Mouse (Mus musculus): ENCODE measurements at regions not wholly inside any gene's neighbourhood (a gene's known extent, or its start where the extent isn't known, plus 50 kb on each side); places are given as distances from the start of the nearest gene placed in this dataset.
"Not testable (repeated sequence)": the region's sequence is repeated elsewhere in the genome, so short reads cannot be mapped to it uniquely, and the experiment has no call there.

- Histone ChIP-seq H3K27ac (ENCODE audit: insufficient read depth, low read depth, low read length, poor library complexity, severe bottlenecking) (no peak overlapping the region), H3K9ac (ENCODE audit: insufficient read depth, low read depth, low read length, poor library complexity, severe bottlenecking) (no peak overlapping the region), H3K9me3 (ENCODE audit: control insufficient read depth, insufficient read depth, low read depth, low read length) (no peaks in the 10 kb centered on the region), H3K4me1 (ENCODE audit: control insufficient read depth in 2 of 2, insufficient read depth in 2 of 2, low read length in 2 of 2, poor library complexity in 1 of 2) (peaks cover 2 to 5% of the 10 kb centered on the region in 2 experiments; a peak in 2 of 4 replicates), H3K36me3 (ENCODE audit: control insufficient read depth, insufficient read depth, low read length, poor library complexity, severe bottlenecking) (no peaks in the 10 kb centered on the region), H3K4me3 (ENCODE audit: insufficient read depth in 1 of 2, low read depth in 1 of 2, low read length in 2 of 2, poor library complexity in 1 of 2, severe bottlenecking in 1 of 2) (no peak overlapping the region)
- in situ Hi-C loops (cut with MboI; ENCODE audit: low sequenced_read_pairs in 2 of 2, unreplicated experiment in 2 of 2), result no loop called here
- TF ChIP-seq ZNF384 (IDR thresholded peaks at IDR 0.05; ENCODE audit: low read depth, low read length) (no peak), ZC3H11A (IDR thresholded peaks at IDR 0.05; ENCODE audit: borderline replicate concordance, low read depth, low read length) (no peak), MAFK (IDR thresholded peaks at IDR 0.05; ENCODE audit: insufficient read depth, low read depth, low read length) (no peak), CHD2 (IDR thresholded peaks at IDR 0.05; ENCODE audit: low read depth, low read length) (no peak), HCFC1 (IDR thresholded peaks at IDR 0.05; ENCODE audit: borderline replicate concordance, insufficient read depth, low read length) (no peak)
- DNase-seq (ENCODE audit: low read depth, low spot score), result no peak
These were observed 50.6 kb upstream of the Ppp1r12a start for GRCm38 (mm10) chr10:108111398-108111797.

- DNase-seq (ENCODE audit: low read depth, low spot score), result no peak
- peaks cover 2 to 5% of the 10 kb centered on the region in 2 experiments; a peak in 2 of 4 replicates for H3K4me1 ChIP-seq (ENCODE audit: control insufficient read depth in 2 of 2, insufficient read depth in 2 of 2, low read length in 2 of 2, poor library complexity in 1 of 2)
- H3K36me3 ChIP-seq (ENCODE audit: control insufficient read depth, insufficient read depth, low read length, poor library complexity, severe bottlenecking), result no peaks in the 10 kb centered on the region
- in situ Hi-C loops (cut with MboI; ENCODE audit: low sequenced_read_pairs in 2 of 2, unreplicated experiment in 2 of 2), result no loop called here
- H3K27ac ChIP-seq (ENCODE audit: insufficient read depth, low read depth, low read length, poor library complexity, severe bottlenecking), result no peak overlapping the region
- no peak overlapping the region for H3K9ac ChIP-seq (ENCODE audit: insufficient read depth, low read depth, low read length, poor library complexity, severe bottlenecking)
- H3K4me3 ChIP-seq (ENCODE audit: insufficient read depth in 1 of 2, low read depth in 1 of 2, low read length in 2 of 2, poor library complexity in 1 of 2, severe bottlenecking in 1 of 2), result no peak overlapping the region
- TF ChIP-seq ZC3H11A (IDR thresholded peaks at IDR 0.05; ENCODE audit: borderline replicate concordance, low read depth, low read length), result no peak
- TF ChIP-seq MAFK (IDR thresholded peaks at IDR 0.05; ENCODE audit: insufficient read depth, low read depth, low read length), result no peak
- TF ChIP-seq CHD2 (IDR thresholded peaks at IDR 0.05; ENCODE audit: low read depth, low read length), result no peak
- TF ChIP-seq HCFC1 (IDR thresholded peaks at IDR 0.05; ENCODE audit: borderline replicate concordance, insufficient read depth, low read length), result no peak
- no peaks in the 10 kb centered on the region for H3K9me3 ChIP-seq (ENCODE audit: control insufficient read depth, insufficient read depth, low read depth, low read length)
These were observed 51.1 kb upstream of the Ppp1r12a start for GRCm38 (mm10) chr10:108110891-108111290.

GRCm38 (mm10) chr10:108110197-108110596 is 51.8 kb upstream of the Ppp1r12a start:
- no peak for DNase-seq (ENCODE audit: low read depth, low spot score)

GRCm38 (mm10) chr10:108108500-108108899 is 53.5 kb upstream of the Ppp1r12a start:
- H3K9me3 ChIP-seq (ENCODE audit: control insufficient read depth, insufficient read depth, low read depth, low read length); H3K4me1 ChIP-seq (ENCODE audit: control insufficient read depth in 2 of 2, insufficient read depth in 2 of 2, low read length in 2 of 2, poor library complexity in 1 of 2); in situ Hi-C loops (cut with MboI; ENCODE audit: low sequenced_read_pairs in 2 of 2, unreplicated experiment in 2 of 2); DNase-seq (ENCODE audit: low read depth, low spot score); H3K36me3 ChIP-seq (ENCODE audit: control insufficient read depth, insufficient read depth, low read length, poor library complexity, severe bottlenecking); H3K27ac ChIP-seq (ENCODE audit: insufficient read depth, low read depth, low read length, poor library complexity, severe bottlenecking); H3K4me3 ChIP-seq (ENCODE audit: insufficient read depth in 1 of 2, low read depth in 1 of 2, low read length in 2 of 2, poor library complexity in 1 of 2, severe bottlenecking in 1 of 2); H3K9ac ChIP-seq (ENCODE audit: insufficient read depth, low read depth, low read length, poor library complexity, severe bottlenecking): not testable (repeated sequence)

More at GRCm38 (mm10) chr10:108110197-108110596, 51.8 kb upstream of the Ppp1r12a start:
- Histone ChIP-seq H3K4me1 (ENCODE audit: control insufficient read depth in 2 of 2, insufficient read depth in 2 of 2, low read length in 2 of 2, poor library complexity in 1 of 2) (peaks cover 2 to 5% of the 10 kb centered on the region in 2 experiments; a peak in 2 of 4 replicates), H3K9ac (ENCODE audit: insufficient read depth, low read depth, low read length, poor library complexity, severe bottlenecking) (no peak overlapping the region), H3K4me3 (ENCODE audit: insufficient read depth in 1 of 2, low read depth in 1 of 2, low read length in 2 of 2, poor library complexity in 1 of 2, severe bottlenecking in 1 of 2) (no peak overlapping the region), H3K9me3 (ENCODE audit: control insufficient read depth, insufficient read depth, low read depth, low read length) (no peaks in the 10 kb centered on the region), H3K36me3 (ENCODE audit: control insufficient read depth, insufficient read depth, low read length, poor library complexity, severe bottlenecking) (no peaks in the 10 kb centered on the region), H3K27ac (ENCODE audit: insufficient read depth, low read depth, low read length, poor library complexity, severe bottlenecking) (no peak overlapping the region)
- TF ChIP-seq HCFC1 (IDR thresholded peaks at IDR 0.05; ENCODE audit: borderline replicate concordance, insufficient read depth, low read length) (no peak), ZC3H11A (IDR thresholded peaks at IDR 0.05; ENCODE audit: borderline replicate concordance, low read depth, low read length) (no peak)
- in situ Hi-C loops (cut with MboI; ENCODE audit: low sequenced_read_pairs in 2 of 2, unreplicated experiment in 2 of 2), result no loop called here

- Histone ChIP-seq H3K27ac (ENCODE audit: insufficient read depth, low read depth, low read length, poor library complexity, severe bottlenecking) (no peak overlapping the region), H3K9ac (ENCODE audit: insufficient read depth, low read depth, low read length, poor library complexity, severe bottlenecking) (no peak overlapping the region), H3K4me3 (ENCODE audit: insufficient read depth in 1 of 2, low read depth in 1 of 2, low read length in 2 of 2, poor library complexity in 1 of 2, severe bottlenecking in 1 of 2) (no peak overlapping the region), H3K4me1 (ENCODE audit: control insufficient read depth in 2 of 2, insufficient read depth in 2 of 2, low read length in 2 of 2, poor library complexity in 1 of 2) (no peaks in the 10 kb centered on the region), H3K9me3 (ENCODE audit: control insufficient read depth, insufficient read depth, low read depth, low read length) (no peaks in the 10 kb centered on the region), H3K36me3 (ENCODE audit: control insufficient read depth, insufficient read depth, low read length, poor library complexity, severe bottlenecking) (no peaks in the 10 kb centered on the region)
- in situ Hi-C loops (cut with MboI; ENCODE audit: low sequenced_read_pairs in 2 of 2, unreplicated experiment in 2 of 2), result no loop called here
- TF ChIP-seq MAFK (IDR thresholded peaks at IDR 0.05; ENCODE audit: insufficient read depth, low read depth, low read length) (no peak), HCFC1 (IDR thresholded peaks at IDR 0.05; ENCODE audit: borderline replicate concordance, insufficient read depth, low read length) (no peak), CHD2 (IDR thresholded peaks at IDR 0.05; ENCODE audit: low read depth, low read length) (no peak), ZC3H11A (IDR thresholded peaks at IDR 0.05; ENCODE audit: borderline replicate concordance, low read depth, low read length) (no peak), ZNF384 (IDR thresholded peaks at IDR 0.05; ENCODE audit: low read depth, low read length) (no peak)
- no peak for DNase-seq (ENCODE audit: low read depth, low spot score)
These were observed 60.5 kb upstream of the Ppp1r12a start for GRCm38 (mm10) chr10:108101521-108101920.

All from ES-E14 (cell line).